Mouse (Mus musculus): ENCODE results near the gene Parn.

GRCm38 (mm10) chr16:13492996-13493395, 175.0 kb downstream of the Parn start:
- TF ChIP-seq CTCF (conservative IDR thresholded peaks at IDR 0.05; ENCODE audit: low read length) (no peak), NANOG (IDR thresholded peaks at IDR 0.05; ENCODE audit: borderline replicate concordance, low read length) (no peak)
